Mouse (Mus musculus): ENCODE results near the gene Nans. TPM values are rescaled to one million over a fixed set of nuclear protein-coding genes. Genes with fewer than 3 reads are reported as not detected.

Nans gene
- total RNA-seq, 2 experiments from 2014 or later, result 17.6 to 19.9 TPM

DNA sequence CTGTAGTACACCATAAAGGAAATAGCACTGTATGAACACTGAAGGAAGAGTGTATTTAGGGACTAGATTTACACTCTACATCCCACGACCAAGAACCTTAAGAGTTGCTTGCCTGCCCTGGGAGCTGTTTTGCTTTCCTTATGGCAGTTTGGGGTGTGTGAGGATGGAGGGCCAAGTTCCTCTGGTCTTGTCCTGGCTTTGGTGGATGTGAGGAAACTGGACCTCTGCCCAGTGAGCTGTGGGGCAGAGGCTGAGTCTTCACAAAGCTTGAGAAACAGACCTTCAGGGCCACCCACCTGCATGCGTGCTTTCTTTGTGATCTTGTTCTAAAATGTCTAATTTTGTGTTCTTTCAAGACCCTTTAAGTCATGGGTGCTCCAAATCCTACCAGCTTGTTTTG lies 43.5 kb downstream of the Nans start:
- no peak for DNase-seq (ENCODE audit: low spot score)

DNA sequence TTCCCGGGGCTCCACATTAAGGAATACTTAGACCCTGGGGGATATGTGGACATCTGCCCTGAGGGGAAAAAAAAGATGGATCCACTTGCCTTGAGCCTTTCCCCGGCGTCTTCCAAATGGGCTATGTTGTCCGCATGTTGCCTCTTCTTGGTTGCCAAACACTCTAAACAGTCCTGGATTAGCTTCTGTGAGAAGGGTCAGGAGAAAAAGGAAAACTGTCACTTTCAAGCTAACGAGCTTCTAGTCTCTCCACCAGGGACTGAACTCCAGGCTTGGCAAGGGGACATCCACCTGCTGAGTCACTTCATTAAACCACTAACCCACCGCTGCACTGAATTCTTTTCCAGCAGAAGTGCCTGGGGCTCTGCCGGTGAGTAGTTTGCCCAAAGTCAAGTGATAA lies 43.9 kb downstream of the Nans start:
- DNase-seq (ENCODE audit: low spot score), result no peak

DNA sequence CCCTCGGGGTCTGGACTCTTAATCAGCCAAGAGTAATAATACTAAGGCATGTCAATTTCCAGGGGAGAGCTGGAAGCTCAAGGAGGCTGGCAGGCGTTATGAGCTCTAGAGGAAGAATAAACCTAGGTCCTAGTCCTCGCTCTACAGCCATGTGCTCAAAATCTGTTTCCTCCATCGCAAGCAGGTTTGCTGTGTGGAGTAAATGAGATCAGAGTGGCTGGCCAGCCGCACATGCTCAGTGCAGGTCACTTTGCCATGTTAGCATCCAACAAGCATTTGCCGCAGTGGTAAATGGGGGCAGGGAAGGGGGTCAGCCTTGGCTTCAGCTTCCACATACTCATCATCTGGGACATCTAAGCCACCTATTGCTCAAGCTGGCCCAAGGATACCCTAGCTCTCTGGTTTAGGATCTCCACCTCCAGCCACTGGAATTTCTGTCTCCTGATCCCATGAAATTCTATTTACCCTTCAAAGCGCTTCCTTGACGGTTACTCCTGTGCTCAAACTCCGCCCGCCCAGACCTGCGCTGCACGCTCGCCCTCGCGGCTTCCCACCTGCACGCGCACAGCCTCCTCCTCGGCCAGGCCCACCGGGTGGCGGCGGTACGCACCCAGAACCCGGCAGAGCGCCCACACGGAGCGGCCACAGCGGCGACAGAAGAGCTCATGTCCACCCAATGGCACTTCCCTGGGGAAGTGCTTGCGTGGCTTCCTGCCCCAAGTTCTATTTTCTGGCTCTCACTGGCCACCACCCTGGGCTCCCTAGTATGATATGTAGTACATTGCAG lies 45.1 kb downstream of the Nans start:
- DNase-seq (ENCODE audit: low spot score), result no peak

DNA sequence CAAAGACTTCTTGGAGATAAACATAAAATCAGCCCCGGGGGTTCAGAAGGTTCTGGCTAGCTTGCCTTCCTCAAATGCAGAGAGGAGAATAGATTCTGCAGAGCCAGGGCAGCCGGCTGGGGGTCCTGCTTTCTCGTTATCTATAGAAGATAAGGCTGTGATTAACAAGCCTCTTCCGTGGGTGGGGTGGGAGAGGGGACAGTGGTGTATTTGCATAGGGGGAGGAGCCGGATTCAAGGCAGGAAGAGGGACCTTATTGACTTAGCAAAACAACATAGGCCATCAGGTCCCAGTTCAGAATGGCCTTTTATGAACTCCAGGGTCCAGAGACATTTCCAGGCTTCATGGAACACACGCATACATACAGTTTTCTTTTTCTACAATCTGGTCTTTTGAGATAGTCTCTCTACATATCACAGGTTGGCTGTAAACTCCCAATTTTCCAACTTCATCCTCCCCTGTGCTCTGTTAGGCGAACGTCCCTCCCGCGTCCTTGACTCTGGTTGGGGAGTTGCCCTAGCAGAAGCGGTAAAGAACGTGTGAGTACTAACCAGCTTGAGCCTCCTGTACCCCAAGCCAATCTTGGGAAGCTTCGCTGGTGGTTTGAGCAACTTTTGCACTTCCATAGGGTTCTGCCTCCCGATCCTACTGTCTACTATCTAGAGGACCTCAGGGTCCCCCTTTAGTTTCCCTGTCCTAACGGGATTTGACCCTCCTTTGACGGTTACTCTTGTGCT lies 46.2 kb downstream of the Nans start:
- DNase-seq (ENCODE audit: low spot score), result no peak

DNA sequence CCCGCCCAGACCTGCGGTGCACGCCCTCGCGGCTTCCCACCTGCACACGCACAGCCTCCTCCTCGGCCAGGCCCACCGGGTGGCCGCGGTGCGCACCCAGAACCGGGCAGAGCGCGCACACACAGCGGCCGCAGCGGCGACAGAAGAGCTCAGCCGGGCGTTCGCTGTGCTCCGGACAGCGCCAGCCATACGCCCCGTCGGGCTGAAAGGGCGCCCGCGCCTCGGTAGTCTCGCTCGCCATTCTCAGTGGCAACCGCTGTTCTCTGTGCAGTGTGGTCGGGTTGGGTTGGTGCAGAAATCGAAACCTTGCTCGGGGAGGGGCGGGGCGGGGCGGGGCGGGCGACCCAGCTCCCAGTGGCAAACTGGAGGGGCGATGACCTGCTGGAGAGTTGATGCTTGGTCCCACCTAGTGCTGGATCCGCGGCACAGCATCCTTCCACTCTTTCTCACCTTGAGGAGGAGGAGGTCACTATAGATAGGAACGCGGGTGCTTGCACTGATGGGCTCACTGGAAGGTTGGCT lies 46.9 kb downstream of the Nans start, which contains the start of gene Trim14:
Trim14 (minus strand) TSS at position 302 of the 522 bp plus-strand sequence.
- no peak for DNase-seq (ENCODE audit: low spot score)

DNA sequence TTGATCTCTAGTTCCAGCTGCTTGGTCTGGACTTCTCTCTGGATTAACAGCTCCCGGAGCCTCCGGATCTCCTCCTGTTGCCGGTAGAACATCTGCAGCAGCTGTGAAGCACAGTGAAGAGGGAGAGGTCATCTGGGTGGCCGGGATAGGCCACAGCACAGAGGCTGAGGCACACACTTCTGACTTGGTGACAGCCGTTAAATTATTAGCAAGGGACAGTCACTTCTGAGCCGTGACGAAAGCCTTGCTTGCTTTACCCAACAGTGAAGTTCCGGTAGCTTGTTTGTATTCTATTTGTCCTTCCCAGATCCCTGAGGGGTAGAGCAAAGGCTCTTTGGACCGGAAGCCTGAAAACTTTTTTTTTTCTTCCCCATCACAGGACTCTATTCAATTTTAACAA lies 50.1 kb downstream of the Nans start:
- no peak for DNase-seq (ENCODE audit: low spot score)

DNA sequence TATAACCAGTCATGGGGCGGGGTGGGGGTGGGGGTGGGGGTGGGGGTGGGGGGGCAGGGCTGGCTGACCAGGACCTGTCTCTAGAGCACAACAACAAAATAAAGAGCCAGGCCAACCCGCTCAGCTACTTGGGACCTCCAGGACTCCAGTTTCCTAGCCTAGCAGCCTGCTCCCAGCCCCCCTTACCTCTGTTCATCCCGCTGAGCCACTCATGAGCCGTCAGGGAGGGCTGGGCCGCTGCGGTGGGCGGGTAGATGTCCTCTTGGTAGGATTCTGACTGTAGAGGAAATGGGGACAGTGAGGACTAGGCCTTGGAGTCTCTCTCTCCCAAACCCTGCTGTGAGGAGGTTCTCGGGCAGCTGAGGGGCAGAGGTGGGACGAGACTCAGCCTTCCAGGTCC lies 52.7 kb downstream of the Nans start:
- DNase-seq (ENCODE audit: low spot score), result no peak

DNA sequence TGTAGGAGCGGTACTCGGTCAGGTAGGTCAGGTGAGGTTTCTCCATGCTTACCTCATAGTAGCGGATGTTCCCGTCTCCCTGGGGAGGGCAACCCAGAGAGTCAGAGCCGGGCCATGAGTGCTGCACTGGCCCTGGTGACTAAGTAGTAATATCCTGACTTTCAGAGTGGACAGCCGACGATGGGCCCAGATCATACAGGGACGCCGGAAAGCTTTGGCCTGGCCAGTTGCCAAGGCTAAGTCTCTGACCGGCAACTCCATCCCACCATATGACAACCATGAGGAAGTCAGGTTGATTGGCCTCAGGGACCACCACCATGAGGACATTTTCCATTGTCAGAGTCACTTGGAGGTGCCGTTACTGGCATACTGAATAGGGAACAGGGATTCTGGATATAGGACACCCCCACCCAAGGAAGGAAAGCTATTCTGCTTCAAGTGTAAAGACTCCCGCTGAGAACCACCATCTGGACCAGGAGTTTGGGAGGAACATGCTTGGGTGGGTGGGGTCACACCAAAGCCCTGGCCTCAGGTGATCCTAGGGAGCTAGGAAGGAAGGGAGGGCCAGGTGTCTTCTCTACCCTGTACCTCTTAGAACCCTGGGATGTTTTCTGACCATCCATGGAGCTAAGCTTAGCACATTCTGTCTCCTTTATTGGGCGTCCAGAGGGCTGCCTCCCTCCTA lies 54.5 kb downstream of the Nans start:
- DNase-seq (ENCODE audit: low spot score), result no peak

DNA sequence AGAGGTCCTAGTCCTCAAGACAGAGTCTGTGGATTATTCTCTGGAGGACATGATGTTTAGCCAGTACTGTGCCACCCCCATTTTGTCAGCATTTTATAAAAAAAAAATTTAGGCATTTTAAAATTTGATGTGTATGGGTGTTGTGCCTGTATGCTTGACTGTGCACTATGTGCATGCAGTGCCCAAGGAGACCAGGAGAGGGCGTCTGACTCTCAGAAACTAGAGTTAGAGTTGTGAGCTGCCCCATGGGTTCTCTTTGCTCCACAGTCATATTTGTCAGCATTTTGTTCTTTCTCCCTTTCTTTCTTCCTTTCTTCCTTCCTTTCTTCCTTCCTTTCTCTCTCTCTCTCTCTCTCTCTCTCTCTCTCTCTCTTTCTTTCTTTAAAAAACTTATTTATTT lies 55.3 kb downstream of the Nans start:
- no peak for DNase-seq (ENCODE audit: low spot score)

DNA sequence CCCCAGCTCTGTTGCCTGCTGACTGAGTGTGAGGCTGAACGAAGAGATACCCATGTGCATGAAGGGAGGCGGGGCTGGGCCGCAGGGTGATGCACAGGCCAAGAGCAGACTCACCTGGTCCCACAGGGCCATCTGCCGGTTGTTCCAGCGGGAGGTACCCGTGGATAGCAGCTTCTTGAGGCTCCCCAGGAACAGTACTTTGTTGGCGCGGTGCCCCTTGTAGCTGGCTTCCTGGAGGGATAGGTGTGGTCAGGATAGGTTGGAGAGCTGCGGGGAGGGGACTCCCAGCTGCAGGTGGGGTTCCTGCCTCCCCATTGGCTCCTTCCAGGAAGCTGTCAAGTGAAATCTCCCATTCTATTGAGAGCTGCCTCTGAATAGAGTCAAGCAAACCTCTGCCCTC lies 56.5 kb downstream of the Nans start:
- DNase-seq (ENCODE audit: low spot score), result no peak

DNA sequence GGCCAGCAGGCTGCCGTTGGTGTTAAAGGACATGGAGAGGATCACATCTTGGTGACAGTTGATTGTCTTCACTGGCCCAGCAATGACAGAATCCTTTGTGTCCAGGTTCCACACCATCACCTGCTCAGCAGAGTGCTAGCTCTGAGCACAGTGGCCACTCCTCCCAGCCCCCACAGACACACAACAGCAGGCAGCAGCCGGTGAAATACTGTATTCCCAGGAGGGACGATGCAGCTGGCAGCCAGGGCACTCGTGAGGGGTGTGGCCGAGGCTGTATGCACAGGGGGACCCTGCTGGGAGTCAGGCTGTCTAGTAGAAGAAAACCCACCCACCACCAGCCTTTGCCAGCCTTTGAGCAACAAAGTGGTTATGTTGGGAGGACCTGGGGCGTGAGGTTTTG lies 57.7 kb downstream of the Nans start:
- no peak for DNase-seq (ENCODE audit: low spot score)

DNA sequence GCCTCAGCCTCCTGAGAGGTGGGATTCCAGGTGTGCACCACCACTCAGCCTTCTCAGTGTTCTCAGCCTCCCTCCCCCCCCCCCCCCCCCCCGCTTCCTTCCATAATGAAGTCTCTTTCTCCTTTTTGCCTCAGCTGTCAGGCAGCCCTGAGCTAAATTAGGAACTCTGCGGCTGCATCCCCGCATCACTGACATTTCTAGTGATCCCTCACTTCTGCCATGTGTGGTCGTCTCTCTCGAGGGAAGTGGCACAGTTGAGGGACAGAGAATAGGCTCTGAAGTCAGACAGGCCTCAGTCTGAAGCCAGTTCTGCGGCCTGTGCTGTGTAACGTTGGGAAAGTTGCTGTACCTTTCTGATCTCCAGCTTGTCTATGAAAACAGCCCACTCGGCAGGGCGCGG lies 60.9 kb downstream of the Nans start:
- DNase-seq (ENCODE audit: low spot score), result no peak

DNA sequence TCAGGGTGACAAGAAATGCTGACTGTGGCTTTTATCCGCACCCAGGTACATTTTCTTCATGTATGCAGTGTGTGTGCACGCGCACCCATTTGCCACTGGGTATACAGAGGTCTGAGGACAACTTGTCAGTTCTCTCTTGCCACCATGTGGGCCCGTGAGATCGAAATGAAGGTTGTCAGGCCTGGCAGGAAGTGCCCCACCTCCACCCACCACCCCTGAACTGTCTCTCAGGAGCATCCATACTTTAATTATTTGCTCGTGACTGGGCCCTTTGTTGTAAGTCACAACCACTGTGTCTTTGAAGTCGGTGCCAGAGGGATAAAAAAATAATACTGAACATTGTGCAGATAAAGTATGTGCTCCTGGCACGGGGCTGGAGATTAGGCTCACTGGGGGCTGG lies 61.4 kb downstream of the Nans start:
- no peak for DNase-seq (ENCODE audit: low spot score)

Other genes with a start within 250 kb of the Nans start
- not detected for gene Foxe1, start 145.6 kb upstream of the Nans start, total RNA-seq (2021)
- gene Trmo, start 99.8 kb upstream of the Nans start, total RNA-seq (2021), result 1 to 10 TPM; 2.6 to 3.1 TPM
- not detected for gene Hemgn, start 75.7 kb upstream of the Nans start, total RNA-seq (2021)
- 10 to 100 TPM; 63.2 to 66.2 TPM for gene Anp32b, start 38.3 kb upstream of the Nans start, total RNA-seq (2021)
- under 1 TPM; 0.50 to 0.76 TPM for gene Trim14, start 46.9 kb downstream of the Nans start, total RNA-seq (2021)
- under 1 TPM; 0.11 to 0.26 TPM for gene Coro2a, start 113.0 kb downstream of the Nans start, total RNA-seq (2021)
- gene Tbc1d2, start 161.0 kb downstream of the Nans start, total RNA-seq (2021), result under 1 TPM; 0.39 to 0.83 TPM